Mouse (Mus musculus) brain, adult 2 months (tissue): ENCODE data around the gene P3h1.
A peak's percentile ranks its signal among the peaks of the same experiment; 100 is the strongest.

Experiments used
- DNase-seq: peaks from one replicate; pipeline ENCODE4 v3.0.0; 2011; ENCODE audit warnings: low read depth, low spot score

P3h1 gene

DNA sequence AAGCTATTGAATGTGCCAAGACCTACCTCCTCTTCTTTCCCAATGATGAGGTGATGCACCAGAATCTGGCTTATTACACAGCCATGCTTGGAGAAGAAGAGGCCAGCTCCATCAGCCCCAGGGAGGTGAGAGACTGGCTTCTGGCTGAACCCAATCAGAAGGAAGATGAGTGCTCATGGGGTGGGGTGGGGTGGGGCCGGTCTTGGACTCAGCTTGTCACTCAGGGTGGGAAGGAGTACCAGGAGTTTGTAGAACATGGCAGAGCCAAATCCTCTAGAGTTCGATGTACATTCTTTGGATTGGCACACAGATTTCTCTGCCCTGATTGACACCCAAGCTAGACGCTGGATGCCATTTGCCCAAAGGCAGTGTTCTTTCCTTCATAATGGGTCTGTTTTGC is 5.9 kb downstream of the P3h1 start:
- DNase-seq = no peak

DNA sequence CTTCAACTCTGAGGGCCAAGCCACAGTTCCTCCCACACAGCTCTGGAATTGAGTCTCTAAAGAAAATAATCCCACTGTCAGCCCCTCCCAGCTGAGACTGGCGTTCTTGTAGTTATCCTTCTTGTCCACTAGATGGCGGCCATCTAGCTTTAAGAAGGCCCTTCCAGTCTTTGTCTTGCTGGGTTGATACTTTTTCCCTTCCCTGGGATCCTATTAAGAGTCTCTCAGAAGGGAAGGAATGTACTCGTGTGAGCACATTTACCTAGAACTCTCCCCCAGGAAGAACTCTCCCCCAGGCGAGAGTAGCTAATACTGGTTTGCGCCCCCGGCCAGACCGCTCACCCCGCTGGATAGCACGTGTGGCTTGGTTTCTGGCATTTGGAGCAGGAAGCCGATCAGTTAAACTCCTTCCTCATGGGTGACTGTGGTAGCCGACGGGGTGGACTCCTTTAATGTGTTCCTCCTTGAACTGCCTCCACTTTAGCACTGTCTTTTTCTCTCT is 6.5 kb downstream of the P3h1 start:
- peak; percentile 84 for DNase-seq

DNA sequence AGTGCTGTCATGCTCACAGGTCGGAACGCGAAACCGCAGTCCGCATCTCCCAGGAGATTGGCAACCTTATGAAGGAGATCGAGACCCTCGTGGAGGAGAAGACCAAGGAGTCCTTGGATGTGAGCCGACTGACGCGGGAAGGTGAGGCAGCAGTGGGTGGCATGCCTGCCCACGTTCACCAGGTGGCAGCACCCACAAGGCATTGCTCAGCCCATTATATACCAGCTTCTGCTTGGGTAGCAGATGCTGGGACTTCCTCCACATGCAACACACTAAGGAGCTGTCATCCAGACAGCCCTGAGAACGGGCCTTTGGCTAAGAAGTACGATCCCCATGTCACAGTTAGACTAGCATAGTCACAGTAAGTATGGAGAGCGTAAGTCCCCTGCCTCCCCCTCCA is 8.9 kb downstream of the P3h1 start:
- peak; percentile 80 for DNase-seq

DNA sequence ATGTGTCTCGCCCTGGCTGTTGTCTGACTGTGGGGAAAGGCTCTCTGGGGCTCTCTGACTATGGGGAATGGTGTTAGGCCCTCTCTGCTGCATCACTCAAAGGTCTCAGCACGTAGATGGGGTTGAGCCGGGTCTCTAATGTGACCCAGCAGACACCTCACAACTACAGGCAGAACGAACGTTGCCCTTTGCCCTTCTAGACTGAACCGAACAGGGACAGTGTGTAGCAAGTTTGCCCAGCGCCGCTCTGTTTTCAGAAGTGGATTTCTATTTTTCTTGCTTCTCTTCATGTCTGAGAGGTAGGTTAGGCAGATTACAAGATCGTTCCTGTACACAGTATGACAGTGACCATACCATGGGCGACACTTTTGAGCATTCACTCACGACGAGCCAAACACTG is 9.9 kb downstream of the P3h1 start:
- no peak for DNase-seq

DNA sequence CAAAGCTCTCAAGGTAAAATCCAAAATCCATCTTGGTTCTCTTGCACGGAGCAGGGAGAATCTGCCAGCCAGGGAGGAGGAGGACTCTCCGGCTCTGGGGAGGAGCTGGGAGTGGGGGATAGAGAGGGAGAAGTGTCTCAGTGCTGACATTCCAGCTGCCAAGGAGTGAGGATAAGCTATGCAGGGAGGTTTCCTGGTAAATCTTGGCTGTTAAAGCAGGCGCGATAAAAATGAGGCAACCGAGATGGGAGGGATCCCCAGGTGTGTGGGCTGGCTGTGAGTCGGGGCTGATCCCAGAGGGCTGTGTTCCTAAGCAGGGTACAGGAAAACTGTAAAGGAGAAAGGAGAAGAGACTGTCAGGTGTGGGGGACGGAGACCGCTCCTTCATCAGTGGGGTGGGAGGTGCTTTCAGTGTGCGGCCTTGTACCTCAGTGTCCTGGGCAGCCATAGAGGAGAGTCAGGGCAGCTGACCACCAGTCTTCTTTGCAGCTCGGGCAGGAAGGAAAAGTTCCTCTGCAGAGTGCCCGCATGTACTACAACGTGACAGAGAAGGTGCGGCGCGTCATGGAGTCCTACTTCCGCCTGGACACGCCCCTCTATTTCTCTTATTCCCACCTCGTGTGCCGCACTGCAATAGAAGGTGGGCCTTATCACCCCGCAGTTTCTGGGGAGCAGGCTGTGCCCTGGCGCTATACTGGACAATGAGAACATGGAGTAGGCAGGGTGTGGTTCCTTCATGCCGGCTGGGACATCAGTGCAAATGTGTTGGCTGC is 11.9 kb downstream of the P3h1 start:
- DNase-seq = peak; percentile 91

DNA sequence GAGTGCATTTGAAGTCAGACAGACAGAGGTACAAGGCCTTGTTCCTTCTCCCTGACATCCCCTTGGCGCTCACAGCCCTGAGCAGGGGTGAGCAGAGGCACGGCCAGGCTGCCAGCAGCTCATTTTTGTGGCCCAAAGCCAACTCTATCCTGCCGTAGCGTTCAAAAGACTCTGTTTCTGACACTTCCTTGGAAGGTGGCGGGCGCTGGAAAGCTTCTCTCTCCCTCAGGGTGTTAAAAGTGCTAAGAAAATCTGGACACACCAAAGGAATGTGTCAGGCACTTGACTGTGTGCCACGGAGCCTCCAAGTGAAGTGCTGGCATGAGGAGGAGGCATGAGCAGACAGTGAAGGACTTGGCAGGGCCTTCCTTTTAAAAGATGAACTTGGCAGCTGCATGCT is 12.8 kb downstream of the P3h1 start:
- DNase-seq = peak; percentile 91

DNA sequence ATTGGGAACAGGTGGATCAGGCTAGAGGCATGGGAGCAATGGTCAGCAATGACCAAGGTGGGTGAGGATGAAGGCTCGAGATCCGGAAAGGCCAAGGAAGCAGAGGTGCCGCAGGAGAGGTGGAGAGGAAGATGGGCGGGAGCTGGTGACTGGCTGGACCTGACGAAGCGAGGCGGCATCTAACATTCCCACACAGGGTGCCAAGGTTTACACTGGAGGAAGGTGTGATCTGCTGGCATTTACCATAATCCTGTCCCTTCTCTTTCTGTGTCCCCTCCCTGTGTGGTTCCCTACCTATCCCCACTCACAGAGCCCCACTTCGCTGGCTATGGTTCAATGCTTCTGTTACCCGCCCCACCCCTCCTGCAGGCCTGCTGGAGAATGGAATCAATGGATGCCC is 13.2 kb downstream of the P3h1 start:
- peak; percentile 54 for DNase-seq

DNA sequence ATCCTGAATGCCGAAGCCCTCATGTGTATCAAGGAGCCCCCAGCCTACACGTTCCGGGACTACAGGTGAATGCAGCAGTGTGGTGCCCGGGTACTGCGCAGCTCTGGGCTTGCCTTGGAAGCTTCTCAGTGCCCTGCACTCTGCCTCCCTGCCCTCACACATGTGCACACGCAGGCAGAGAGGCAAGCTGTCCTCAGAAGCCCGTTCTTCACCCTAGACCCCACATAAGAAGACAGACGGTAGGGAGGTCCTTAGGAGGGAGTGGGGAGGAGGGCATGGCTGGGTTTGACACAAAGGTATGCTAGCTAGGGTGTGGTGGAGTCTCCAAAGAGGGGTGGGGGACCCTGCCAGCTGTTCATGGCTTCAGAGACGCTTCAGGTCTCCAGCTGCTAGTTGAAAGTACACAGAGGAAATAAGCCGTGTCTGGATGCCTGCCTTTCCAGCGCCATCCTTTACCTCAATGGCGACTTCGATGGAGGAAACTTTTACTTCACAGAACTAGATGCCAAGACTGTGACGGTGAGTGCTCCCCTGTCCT is 14.0 kb downstream of the P3h1 start:
- DNase-seq = no peak

DNA sequence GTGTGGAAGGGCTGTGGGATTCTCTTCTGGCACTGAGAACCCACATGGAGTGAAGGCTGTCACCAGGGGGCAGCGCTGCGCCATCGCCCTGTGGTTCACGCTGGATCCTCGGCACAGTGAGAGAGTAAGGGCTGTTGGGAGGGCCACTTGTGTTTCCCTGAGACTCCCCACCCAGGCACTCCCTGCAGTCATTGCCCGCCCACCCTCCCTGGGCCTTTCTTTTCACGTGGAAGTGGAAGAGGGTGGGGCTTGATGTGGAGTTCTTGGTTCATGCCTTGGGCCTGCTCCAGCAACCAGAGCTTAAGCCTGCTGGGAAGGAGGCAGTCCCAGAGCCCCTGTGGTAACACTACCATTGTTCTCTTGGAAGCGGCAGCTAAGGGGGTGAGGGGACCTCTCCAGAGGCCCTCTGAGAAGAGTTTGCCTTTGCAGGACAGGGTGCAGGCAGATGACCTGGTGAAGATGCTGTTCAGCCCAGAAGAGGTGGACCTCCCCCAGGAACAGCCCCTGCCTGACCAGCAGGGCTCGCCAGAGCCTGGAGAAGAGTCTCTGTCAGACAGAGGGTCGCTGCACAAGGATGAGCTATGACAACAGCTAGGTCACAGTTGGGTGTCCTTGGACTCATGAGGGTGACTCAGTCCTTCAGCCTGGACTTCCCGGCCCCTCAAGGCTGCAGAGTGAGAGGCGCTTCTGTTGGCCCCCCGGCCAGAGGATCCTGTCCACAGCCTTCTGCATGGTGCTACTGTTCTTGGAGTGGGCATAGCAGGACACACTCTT is 14.9 kb downstream of the P3h1 start:
- peak; percentile 69 for DNase-seq

DNA sequence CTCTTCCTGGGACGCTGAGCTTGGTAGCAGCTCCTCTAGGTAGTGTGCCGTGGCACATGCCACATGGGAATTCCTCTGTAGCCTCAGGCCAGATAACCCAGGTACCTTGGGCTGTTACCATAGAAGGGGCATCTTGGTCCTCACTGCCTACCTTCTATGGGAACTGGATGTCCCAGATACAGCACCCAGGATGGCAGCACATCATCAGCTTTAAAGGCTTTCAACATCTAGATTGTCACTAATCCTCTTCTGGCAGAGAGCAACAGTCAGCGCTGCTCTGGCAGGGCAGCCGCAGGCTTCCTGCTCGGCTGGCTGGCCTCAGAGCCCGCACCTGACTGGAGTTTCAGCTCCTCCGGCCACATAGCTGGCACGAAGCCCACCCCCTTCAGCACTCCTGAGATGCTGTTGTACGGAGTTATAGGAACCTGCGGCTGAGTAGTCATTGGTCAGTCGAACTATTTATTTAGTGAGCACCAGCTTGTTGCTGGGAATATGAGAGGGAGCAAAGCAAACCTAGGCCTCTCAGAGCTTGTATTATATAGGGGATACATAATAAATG is 15.8 kb downstream of the P3h1 start:
- no peak for DNase-seq

DNA sequence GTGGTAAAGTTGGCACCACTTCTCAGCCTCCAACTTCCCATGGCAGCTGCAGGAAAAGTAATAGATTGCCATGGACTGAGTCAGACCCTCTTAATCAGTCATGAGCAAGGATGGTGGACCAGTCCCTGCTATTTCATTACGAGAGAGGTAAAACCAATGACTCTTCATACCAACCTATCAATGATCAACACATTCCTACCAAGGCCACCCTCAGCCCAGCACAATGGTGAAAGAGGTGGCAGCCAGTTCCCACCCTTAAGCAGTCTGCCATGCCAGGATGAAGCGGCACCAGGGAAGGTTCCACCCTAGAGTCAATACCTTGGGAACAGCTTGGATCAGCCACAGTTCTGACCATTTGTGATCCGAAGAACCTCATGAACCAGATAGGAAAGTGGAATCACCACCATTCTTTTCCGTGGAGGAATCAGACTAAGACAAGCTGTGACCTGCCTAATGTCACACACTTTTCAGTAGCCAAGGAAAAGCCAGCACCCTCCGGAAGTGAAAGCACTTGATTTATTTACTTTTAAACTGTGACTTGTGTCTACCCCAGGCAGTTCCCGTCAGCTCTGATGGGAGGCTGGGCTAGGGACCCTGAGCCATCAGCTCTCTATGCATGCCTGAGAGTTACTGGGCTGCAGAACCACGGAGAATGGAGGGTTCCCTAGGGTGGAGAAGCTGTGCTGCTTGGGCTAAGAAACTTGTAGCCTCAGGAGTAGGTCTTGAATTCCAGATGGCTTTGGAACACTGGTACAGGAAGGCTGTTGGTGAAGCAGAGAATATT is 19.5 kb downstream of the P3h1 start:
- DNase-seq = no peak

DNA sequence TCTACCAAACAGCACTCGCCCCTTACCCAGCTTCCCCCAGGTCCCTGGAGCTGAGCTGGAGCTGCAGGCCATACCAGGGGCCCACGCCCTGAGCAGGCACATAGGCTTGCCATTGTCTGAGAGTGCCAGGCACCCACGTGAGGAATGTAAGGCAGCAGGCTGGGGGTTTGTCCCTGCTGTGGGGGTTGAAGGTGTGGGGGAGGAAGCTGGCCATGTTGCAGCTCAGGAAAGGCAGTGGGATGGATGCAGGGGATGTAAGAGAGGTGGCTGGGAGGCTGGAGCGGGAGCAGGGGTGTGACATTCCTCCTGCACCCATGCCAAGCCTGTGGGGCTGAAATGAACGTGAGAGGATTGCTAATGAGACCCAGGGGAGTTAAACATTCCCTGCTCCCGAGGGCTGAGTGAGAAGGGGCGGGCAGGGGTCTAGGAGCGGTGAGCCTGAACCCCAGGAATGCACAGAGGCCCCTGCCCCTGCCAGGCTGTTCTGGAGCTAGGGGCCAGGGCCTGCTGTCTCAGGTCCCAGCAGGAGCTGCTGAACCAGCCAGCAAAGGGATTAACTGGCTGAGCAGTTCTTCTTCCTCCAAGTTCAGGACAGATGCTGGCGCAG is 21.4 kb downstream of the P3h1 start:
- peak; percentile 51 for DNase-seq

DNA sequence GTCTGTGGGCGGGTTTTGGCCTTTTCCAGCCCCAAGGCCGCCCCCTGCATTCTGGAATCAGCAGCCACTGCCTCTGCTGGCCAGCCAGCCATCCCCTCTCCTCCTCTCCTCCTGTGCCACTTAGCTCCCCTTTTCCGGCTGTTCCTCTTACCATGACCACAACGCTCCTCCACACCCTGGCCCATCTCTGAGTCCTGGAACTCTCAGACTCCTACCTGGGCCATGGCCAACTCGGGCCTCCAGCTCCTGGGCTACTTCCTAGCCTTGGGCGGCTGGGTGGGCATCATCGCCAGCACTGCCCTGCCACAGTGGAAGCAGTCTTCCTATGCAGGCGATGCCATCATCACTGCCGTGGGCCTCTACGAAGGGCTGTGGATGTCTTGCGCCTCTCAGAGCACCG is 22.6 kb downstream of the P3h1 start, which contains the start of gene Cldn19:
TSS of gene Cldn19 (plus strand) at position 64 of the 400 bp plus-strand sequence.
- no peak for DNase-seq

DNA sequence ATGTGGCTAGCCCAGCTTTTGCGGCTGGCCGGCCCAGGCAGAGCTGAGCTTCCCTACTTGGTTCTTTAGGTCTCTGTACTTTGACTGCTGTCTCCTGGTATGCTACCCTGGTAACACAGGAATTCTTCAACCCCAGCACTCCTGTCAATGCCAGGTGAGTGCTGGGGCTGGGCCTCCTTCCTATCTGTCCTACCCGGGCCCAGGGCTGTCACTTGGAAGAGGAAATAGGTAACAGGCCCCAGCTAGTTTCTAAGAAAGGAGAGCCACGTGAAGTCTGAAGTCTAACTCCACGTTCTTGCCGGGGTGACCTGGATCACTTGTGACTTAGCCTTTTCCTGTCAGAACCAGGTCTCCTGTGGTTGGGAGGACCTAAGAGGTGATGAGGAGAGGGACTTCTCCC is 24.4 kb downstream of the P3h1 start:
- no peak for DNase-seq

DNA sequence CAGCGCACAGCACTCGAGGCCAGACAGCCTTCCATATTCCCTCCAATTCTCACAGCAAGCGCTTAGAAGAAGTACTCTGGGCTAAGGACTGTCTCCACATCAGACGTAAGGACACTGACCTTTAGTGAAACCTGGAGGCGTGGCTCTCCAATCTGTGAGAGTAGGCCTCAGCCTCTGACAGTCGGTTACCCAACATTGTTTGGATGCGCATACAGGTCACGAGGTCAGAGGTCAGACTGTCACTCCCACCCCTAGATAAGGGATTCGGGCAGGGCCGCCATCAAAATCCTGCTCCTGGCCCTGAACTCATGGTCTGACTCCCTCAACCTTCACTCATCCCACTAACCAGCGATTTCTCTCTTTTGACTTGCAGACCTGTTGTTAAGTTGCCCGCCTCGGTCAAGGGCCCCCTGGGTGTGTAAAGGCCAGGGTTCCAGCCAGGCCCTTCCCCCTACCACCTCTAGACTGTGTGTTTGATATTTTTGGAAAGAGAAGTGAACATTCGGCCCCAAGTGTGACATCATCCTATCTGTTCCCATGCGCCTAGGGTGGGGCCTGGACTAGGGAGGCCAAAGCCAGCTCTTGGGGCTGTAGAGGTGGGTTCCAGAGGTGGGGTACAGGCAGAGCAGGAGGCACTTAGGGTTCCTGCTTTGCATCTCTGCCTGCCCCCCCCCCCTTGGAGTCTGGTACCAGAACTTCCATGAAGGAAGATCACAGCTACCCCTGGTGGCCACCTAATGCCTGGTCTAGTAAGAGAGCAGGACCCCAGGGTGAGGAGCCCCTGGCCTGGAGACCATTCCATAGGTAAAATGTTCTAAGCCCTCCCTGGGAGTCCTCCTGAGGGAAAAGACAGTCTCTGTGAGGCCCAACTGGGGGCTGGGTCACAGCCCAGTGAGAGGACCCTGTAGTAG is 26.9 kb downstream of the P3h1 start:
- DNase-seq = no peak

DNA sequence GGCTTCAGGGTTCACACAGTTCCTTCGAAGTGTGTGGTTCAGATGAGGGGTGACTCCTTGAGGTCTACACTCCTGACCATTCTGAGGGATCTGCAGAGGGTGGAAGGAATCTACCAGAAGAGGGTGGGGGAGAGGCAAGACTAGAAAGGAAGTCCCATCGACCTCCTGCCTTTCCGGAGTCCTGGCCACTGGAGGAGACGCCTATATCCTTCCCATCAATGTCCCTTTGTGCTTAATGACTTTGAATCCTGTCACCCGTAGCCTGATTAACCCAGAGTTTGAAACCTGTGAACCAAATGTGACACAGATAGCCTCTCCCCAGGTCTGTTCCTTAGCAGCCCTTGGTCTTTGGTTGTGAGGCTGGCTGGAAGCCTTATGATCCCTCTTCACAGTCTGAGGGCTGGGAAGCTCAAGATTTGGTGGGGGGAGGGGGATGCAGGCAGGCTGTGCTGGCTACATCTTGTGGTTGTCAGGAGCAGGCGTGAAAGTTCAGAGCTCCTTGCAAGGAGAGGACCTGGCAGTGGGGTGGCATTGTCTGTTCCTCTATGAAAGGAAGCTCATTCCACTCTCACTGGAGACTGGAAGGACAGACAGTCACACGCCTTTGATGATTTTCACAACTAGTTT is 28.5 kb downstream of the P3h1 start:
- DNase-seq = no peak

DNA sequence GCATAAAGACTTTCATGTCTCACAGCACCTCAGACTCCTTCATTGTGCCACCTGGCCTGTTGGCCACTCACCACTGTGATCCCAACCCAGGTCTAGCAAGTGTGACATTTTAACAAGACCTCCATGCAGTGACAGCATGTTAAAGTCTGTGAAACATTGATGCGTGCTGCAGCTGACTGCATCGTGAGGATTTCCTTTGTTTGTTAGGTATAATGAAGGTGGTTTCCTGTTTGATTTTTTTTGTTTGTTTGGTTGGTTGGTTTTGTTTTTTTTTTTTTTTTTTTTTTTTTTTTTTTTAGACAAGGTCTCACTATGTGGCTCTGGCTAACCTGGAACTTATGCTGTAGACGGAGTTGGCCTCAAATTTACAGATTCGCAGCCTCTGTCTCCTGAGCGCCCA is 29.8 kb downstream of the P3h1 start:
- no peak for DNase-seq

DNA sequence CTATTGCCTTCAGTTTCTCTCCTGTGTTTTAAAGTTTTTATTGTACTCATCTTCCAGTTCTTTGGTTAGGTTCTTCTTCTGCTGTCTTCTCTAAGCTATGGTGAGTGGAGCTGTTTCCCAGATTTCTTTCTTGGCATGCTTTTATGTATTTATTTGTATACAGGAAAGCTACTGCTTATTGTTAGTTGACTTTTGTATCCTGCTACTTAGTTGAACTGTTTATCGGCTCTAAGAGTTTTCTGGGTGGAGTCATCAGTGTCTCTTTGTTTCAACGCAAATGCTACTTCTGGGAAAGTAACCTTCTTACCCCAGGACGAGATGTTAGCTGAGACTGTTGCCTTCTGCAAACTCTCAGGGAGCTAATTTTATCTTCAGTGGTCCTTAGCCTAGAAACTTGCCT is 30.7 kb downstream of the P3h1 start:
- no peak for DNase-seq

DNA sequence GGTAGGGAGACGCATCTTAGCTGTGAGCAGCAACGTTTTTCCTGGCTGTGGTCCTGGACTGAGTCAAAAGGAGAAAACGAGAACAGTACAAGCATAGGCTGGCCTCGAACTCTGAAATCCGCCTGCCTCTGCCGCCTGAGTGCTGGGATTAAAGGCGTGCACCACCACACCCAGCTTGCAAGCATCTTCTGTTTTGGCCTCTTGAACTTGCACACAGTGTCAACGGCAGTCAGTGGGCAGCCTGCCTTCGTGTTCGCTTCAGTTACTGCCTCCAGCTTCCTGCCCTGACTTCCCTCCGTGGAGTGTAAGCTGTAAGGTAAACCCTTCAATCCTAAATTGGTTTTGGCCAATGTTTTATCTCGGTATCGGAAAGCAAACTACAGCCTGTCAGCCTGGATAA is 33.9 kb downstream of the P3h1 start:
- DNase-seq = no peak

DNA sequence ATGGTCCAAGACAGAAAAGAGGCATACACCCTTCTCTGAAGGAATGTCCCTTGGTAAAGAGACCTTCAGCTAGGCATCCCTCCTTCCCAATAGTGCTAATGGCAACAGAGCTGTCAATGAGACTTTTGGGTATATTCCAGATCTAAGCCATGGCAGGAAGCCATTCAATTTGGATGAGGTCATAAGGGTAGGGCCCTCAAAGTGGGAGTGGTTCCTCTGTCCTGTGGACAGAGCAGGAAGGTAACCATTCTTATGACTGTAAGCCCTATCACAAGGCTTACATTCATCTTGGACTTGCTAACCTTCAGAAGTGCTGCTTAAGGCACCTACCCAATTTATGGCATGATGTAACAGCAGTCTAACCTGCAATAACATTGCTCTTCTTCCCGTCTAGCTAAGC is 41.9 kb downstream of the P3h1 start:
- DNase-seq = no peak
